Mouse (Mus musculus) CH12.LX (cell line): ENCODE measurements at regions not wholly inside any gene's neighbourhood (a gene's known extent, or its start where the extent isn't known, plus 50 kb on each side); places are given as distances from the start of the nearest gene placed in this dataset.

ENCODE experiments used
- BHLHE40 ChIP-seq: IDR thresholded peaks from 2 replicates; pipeline ENCODE4 v1.6.1; 2011; ENCODE audit warnings: mild to moderate bottlenecking, low read depth, low read length, improper control_type of control experiment
- CHD1 ChIP-seq: IDR thresholded peaks from 2 replicates; pipeline ENCODE4 v1.6.1; 2012; ENCODE audit warnings: low read depth, low read length, improper control_type of control experiment, inconsistent platforms
- CTCF ChIP-seq, 2 experiments: IDR thresholded peaks in 1 of 2; conservative IDR thresholded peaks in 1 of 2; 2 replicates each; pipeline ENCODE4 v1.5.1; 2011 to 2012; ENCODE audit warnings: low read depth in 2 of 2, low read length in 2 of 2, improper control_type of control experiment in 1 of 2, inconsistent platforms in 1 of 2, mild to moderate bottlenecking in 1 of 2, moderate library complexity in 1 of 2
- E2F4 ChIP-seq: IDR thresholded peaks from 2 replicates; pipeline ENCODE4 v1.6.1; 2011; ENCODE audit warnings: low read depth, low read length, improper control_type of control experiment; ENCODE audit not compliant: insufficient replicate concordance
- ETS1 ChIP-seq: conservative IDR thresholded peaks from 2 replicates; pipeline ENCODE4 v1.6.1; 2012; ENCODE audit warnings: low read depth, mild to moderate bottlenecking, inconsistent platforms, low read length, improper control_type of control experiment, moderate library complexity
- HCFC1 ChIP-seq: IDR thresholded peaks from 2 replicates; pipeline ENCODE4 v1.6.1; 2012; ENCODE audit warnings: low read depth, mild to moderate bottlenecking, inconsistent platforms, low read length, improper control_type of control experiment
- MEF2A ChIP-seq: IDR thresholded peaks from 2 replicates; pipeline ENCODE4 v1.6.1; 2014; ENCODE audit warnings: low read depth, mild to moderate bottlenecking, inconsistent platforms, low read length, improper control_type of control experiment, borderline replicate concordance
- MYC ChIP-seq: IDR thresholded peaks from 2 replicates; pipeline ENCODE4 v1.6.1; 2011; ENCODE audit warnings: low read depth, mild to moderate bottlenecking, improper control_type of control experiment, low read length
- NELFE ChIP-seq: IDR thresholded peaks from 2 replicates; pipeline ENCODE4 v1.6.1; 2011; ENCODE audit warnings: low read depth, low read length, improper control_type of control experiment
- POLR2A ChIP-seq: IDR thresholded peaks from 2 replicates; pipeline ENCODE4 v1.6.1; 2011; ENCODE audit warnings: low read depth, mild to moderate bottlenecking, improper control_type of control experiment, low read length
- RAD21 ChIP-seq: IDR thresholded peaks from 2 replicates; pipeline ENCODE4 v1.6.1; 2011; ENCODE audit warnings: low read depth, mild to moderate bottlenecking, low read length, improper control_type of control experiment, moderate library complexity
- TBP ChIP-seq: conservative IDR thresholded peaks from 2 replicates; pipeline ENCODE4 v1.6.1; 2011; ENCODE audit warnings: low read depth, low read length, improper control_type of control experiment
- USF2 ChIP-seq: conservative IDR thresholded peaks from 2 replicates; pipeline ENCODE4 v1.6.1; 2011; ENCODE audit warnings: low read depth, low read length, improper control_type of control experiment

DNA sequence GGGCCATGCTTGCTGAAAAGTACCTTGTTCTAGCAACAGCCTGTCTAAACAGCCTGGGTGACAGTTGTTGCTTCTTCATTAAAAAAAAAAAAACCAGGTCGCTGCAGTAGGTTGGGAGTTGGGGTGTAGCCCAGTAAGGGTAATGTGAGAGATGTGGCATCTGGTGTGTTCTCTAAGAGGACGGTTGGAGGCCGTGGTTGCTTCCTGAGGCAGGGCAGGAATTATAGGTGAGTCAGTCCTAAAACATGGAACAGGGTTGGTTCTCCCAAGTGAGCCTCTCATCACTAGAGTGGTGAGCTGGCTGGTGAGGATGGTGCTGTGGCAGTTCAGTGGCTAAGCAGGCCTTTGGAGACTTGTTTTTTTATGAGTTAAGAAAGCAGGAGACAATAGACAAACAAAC lies 283.3 kb upstream of the Prickle1 start:
- TF ChIP-seq CTCF (conservative IDR thresholded peaks at IDR 0.05 in 1 of 2, IDR thresholded peaks at IDR 0.05 in 1 of 2; ENCODE audit: low read depth in 2 of 2, low read length in 2 of 2) (no peak), HCFC1 (no peak), MYC (no peak), TBP (no peak), USF2 (no peak), CHD1 (no peak), POLR2A (no peak), RAD21 (no peak), NELFE (no peak), BHLHE40 (no peak), MEF2A (no peak), E2F4 (no peak), ETS1 (no peak)
